Mouse (Mus musculus): ENCODE measurements around the gene Dhrs1.

GRCm38 (mm10) chr14:55779656-55780055 is 34.2 kb upstream of the Dhrs1 start:
- TF ChIP-seq CTCF (IDR thresholded peaks at IDR 0.05; ENCODE audit: control insufficient read depth, insufficient read depth, insufficient read length) (no peak), USF1 (IDR thresholded peaks at IDR 0.05; ENCODE audit: low read depth) (no peak), MYOG (IDR thresholded peaks at IDR 0.05; ENCODE audit: control insufficient read depth, extremely low read depth, insufficient read length) (no peak), CEBPB (IDR thresholded peaks at IDR 0.05; ENCODE audit: low read depth) (no peak), MAX (IDR thresholded peaks at IDR 0.05) (no peak)
